Mouse (Mus musculus) neural tube, embryonic 12.5 days (tissue): ENCODE data around the gene Phb2. TPM values are rescaled to one million over a fixed set of nuclear protein-coding genes. Genes with fewer than 3 reads are reported as not detected.

ENCODE experiments used
- ATAC-seq: fragments of 200-750 bp; cut with Nextera tagmentation; 2 replicates; pipeline ENCODE4 v1.8.0; 2017; ENCODE audit warnings: low read depth, mild to moderate bottlenecking, moderate TSS enrichment, moderate library complexity; ENCODE audit not compliant: low FRiP score
- H3K27ac ChIP-seq: fragments of 300-500 bp; sonication (generic); 2 replicates; pipeline ENCODE4 v1.5.1; 2016
- H3K27me3 ChIP-seq: fragments of 300-500 bp; sonication (generic); replicated peaks from 2 replicates; pipeline ENCODE4 v1.6.1; 2016; ENCODE audit warnings: mild to moderate bottlenecking
- H3K36me3 ChIP-seq: fragments of 300-500 bp; sonication (generic); 2 replicates; pipeline ENCODE4 v1.6.1; 2016; ENCODE audit warnings: mild to moderate bottlenecking
- H3K4me1 ChIP-seq: fragments of 300-500 bp; sonication (generic); 2 replicates; pipeline ENCODE4 v1.6.1; 2016
- H3K4me2 ChIP-seq: fragments of 300-500 bp; sonication (generic); replicated peaks from 2 replicates; pipeline ENCODE4 v1.6.1; 2016; ENCODE audit warnings: mild to moderate bottlenecking
- H3K4me3 ChIP-seq: fragments of 300-500 bp; sonication (generic); 2 replicates; pipeline ENCODE4 v1.5.1; 2016
- H3K9ac ChIP-seq: fragments of 300-500 bp; sonication (generic); 2 replicates; pipeline ENCODE4 v1.6.1; 2016; ENCODE audit warnings: mild to moderate bottlenecking
- H3K9me3 ChIP-seq: fragments of 300-500 bp; sonication (generic); 2 replicates; pipeline ENCODE4 v1.6.1; 2016; ENCODE audit warnings: mild to moderate bottlenecking
- WGBS: fragments of 180-500 bp; shearing (Covaris S2); methylation state at CpG from one replicate; pipeline ENCODE4 v1.1.7; 2016; 5-methylcytosine and 5-hydroxymethylcytosine counted together
- polyA plus RNA-seq: library from polyadenylated mRNA; unstranded; fragments of >200 nt; fragmentation: Nextera tagmentation; extraction: Ambion mirVana; gene quantifications from 2 replicates; pipeline ENCODE4 v1.2.1, GENCODE M21; 2016

Phb2 gene
- polyA plus RNA-seq, 1 experiment from 2014 or later: 312 TPM

- no peak for ATAC-seq
- Histone ChIP-seq H3K36me3 (peaks cover 23% of the 10 kb centered on the region; the same call in 1 of the 2 replicates), H3K27ac (no peak overlapping the region), H3K27me3 (no peaks in the 10 kb centered on the region), H3K4me3 (no peak overlapping the region), H3K4me1 (0 out of 2 replicates have a peak, but pooled peaks cover 3% of the 10 kb centered on the region), H3K9me3 (no peaks in the 10 kb centered on the region), H3K9ac (no peak overlapping the region), H3K4me2 (no peak overlapping the region)
- 95% methylated on average over 7 of the region's 7 CpGs for WGBS
These were observed 15.5 kb upstream of the Phb2 start for GRCm38 (mm10) chr6:124696441-124697150.

GRCm38 (mm10) chr6:124698751-124699150 is 13.4 kb upstream of the Phb2 start:
- 0 out of 2 replicates have a peak, but pooled peaks cover 3% of the 10 kb centered on the region for H3K4me1 ChIP-seq
- no peak overlapping the region for H3K9ac ChIP-seq
- H3K27ac ChIP-seq: no peak overlapping the region
- no peak overlapping the region for H3K4me2 ChIP-seq
- H3K27me3 ChIP-seq: no peaks in the 10 kb centered on the region
- H3K36me3 ChIP-seq: peaks cover 44% of the 10 kb centered on the region
- no peaks in the 10 kb centered on the region for H3K9me3 ChIP-seq
- 89% methylated on average over 6 of the region's 6 CpGs for WGBS
- H3K4me3 ChIP-seq: no peak overlapping the region
- no peak for ATAC-seq

GRCm38 (mm10) chr6:124699366-124699765 is 12.8 kb upstream of the Phb2 start:
- WGBS: 81% methylated on average over 4 of the region's 4 CpGs
- Histone ChIP-seq H3K4me3 (no peak overlapping the region), H3K27ac (no peak overlapping the region), H3K4me1 (0 out of 2 replicates have a peak, but pooled peaks cover 3% of the 10 kb centered on the region), H3K36me3 (peaks cover 50% of the 10 kb centered on the region), H3K4me2 (no peak overlapping the region), H3K9me3 (no peaks in the 10 kb centered on the region), H3K27me3 (no peaks in the 10 kb centered on the region), H3K9ac (no peak overlapping the region)
- ATAC-seq: no peak

- Histone ChIP-seq H3K27me3 (no peaks in the 10 kb centered on the region), H3K4me1 (0 out of 2 replicates have a peak, but pooled peaks cover 3% of the 10 kb centered on the region), H3K36me3 (peaks cover 58% of the 10 kb centered on the region), H3K27ac (no peak overlapping the region), H3K4me3 (no peak overlapping the region), H3K4me2 (no peak overlapping the region), H3K9me3 (no peaks in the 10 kb centered on the region), H3K9ac (no peak overlapping the region)
- WGBS: 86% methylated on average over 11 of the region's 11 CpGs
- ATAC-seq: no peak; the same call in 1 of the 2 replicates
These were observed 12.1 kb upstream of the Phb2 start for GRCm38 (mm10) chr6:124699962-124700610.

GRCm38 (mm10) chr6:124701338-124701737 is 10.8 kb upstream of the Phb2 start:
- no peak for ATAC-seq
- H3K27me3 ChIP-seq: no peaks in the 10 kb centered on the region
- H3K4me2 ChIP-seq: no peak overlapping the region
- no peak overlapping the region for H3K27ac ChIP-seq
- H3K9ac ChIP-seq: no peak overlapping the region
- H3K4me3 ChIP-seq: no peak overlapping the region
- H3K36me3 ChIP-seq: peaks cover 64% of the 10 kb centered on the region
- 82% methylated on average over 8 of the region's 8 CpGs for WGBS
- H3K9me3 ChIP-seq: no peaks in the 10 kb centered on the region
- H3K4me1 ChIP-seq: 0 out of 2 replicates have a peak, but pooled peaks cover 3% of the 10 kb centered on the region

- H3K4me3 ChIP-seq: no peak overlapping the region
- H3K36me3 ChIP-seq: peaks cover 64% of the 10 kb centered on the region
- WGBS: 93% methylated on average over 17 of the region's 17 CpGs
- 0 out of 2 replicates have a peak, but pooled peaks cover 3% of the 10 kb centered on the region for H3K4me1 ChIP-seq
- no peak overlapping the region for H3K4me2 ChIP-seq
- H3K9ac ChIP-seq: no peak overlapping the region
- H3K9me3 ChIP-seq: no peaks in the 10 kb centered on the region
- no peaks in the 10 kb centered on the region for H3K27me3 ChIP-seq
- no peak overlapping the region for H3K27ac ChIP-seq
- peak; percentile 55 for ATAC-seq
These were observed 9.9 kb upstream of the Phb2 start for GRCm38 (mm10) chr6:124702102-124702783.

GRCm38 (mm10) chr6:124702784-124703103 is 9.4 kb upstream of the Phb2 start:
- Histone ChIP-seq H3K9ac (no peak overlapping the region), H3K27ac (no peak overlapping the region), H3K9me3 (no peaks in the 10 kb centered on the region), H3K4me2 (no peak overlapping the region), H3K4me3 (no peak overlapping the region), H3K36me3 (peaks cover 69% of the 10 kb centered on the region), H3K4me1 (0 out of 2 replicates have a peak, but pooled peaks cover 3% of the 10 kb centered on the region), H3K27me3 (no peaks in the 10 kb centered on the region)
- peak; percentile 48 for ATAC-seq
- WGBS: 49% methylated on average over 3 of the region's 3 CpGs

- ATAC-seq: no peak
- 86% methylated on average over 7 of the region's 7 CpGs for WGBS
- Histone ChIP-seq H3K4me3 (no peak overlapping the region), H3K9ac (no peak overlapping the region), H3K27me3 (no peaks in the 10 kb centered on the region), H3K27ac (no peak overlapping the region), H3K9me3 (no peaks in the 10 kb centered on the region), H3K4me2 (no peak overlapping the region), H3K4me1 (no peaks in the 10 kb centered on the region), H3K36me3 (peaks cover 78% of the 10 kb centered on the region)
These were observed 8.3 kb upstream of the Phb2 start for GRCm38 (mm10) chr6:124703789-124704188.

- H3K9ac ChIP-seq: no peak overlapping the region
- peaks cover 73% of the 10 kb centered on the region for H3K36me3 ChIP-seq
- no peak overlapping the region for H3K4me3 ChIP-seq
- no peak for ATAC-seq
- WGBS: 95% methylated on average over 2 of the region's 2 CpGs
- H3K4me1 ChIP-seq: peaks cover 2% of the 10 kb centered on the region; the same call in 1 of the 2 replicates
- no peaks in the 10 kb centered on the region for H3K27me3 ChIP-seq
- no peaks in the 10 kb centered on the region for H3K9me3 ChIP-seq
- no peak overlapping the region for H3K4me2 ChIP-seq
- no peak overlapping the region for H3K27ac ChIP-seq
These were observed 7.7 kb upstream of the Phb2 start for GRCm38 (mm10) chr6:124704417-124704816.

GRCm38 (mm10) chr6:124706061-124706627 is 6.0 kb upstream of the Phb2 start:
- peaks cover 60% of the 10 kb centered on the region for H3K36me3 ChIP-seq
- 89% methylated on average over 5 of the region's 5 CpGs for WGBS
- no peak for ATAC-seq

GRCm38 (mm10) chr6:124708289-124708889 is 3.7 kb upstream of the Phb2 start:
- no peak overlapping the region for H3K4me3 ChIP-seq
- ATAC-seq: no peak
- H3K4me2 ChIP-seq: no peak overlapping the region
- peaks cover 26% of the 10 kb centered on the region for H3K4me1 ChIP-seq
- no peaks in the 10 kb centered on the region for H3K9me3 ChIP-seq
- peaks cover 37% of the 10 kb centered on the region for H3K36me3 ChIP-seq
- no peak overlapping the region for H3K27ac ChIP-seq
- no peak overlapping the region for H3K9ac ChIP-seq
- 96% methylated on average over 10 of the region's 10 CpGs for WGBS
- no peaks in the 10 kb centered on the region for H3K27me3 ChIP-seq

More at GRCm38 (mm10) chr6:124706061-124706627, 6.0 kb upstream of the Phb2 start:
- Histone ChIP-seq H3K9ac (no peak overlapping the region), H3K27me3 (no peaks in the 10 kb centered on the region), H3K9me3 (no peaks in the 10 kb centered on the region), H3K4me3 (no peak overlapping the region), H3K4me1 (peaks cover 16% of the 10 kb centered on the region), H3K27ac (no peak overlapping the region), H3K4me2 (no peak overlapping the region)
